Mouse (Mus musculus): Measurements from ENCODE around the gene Fbf1.
A peak's percentile ranks its signal among the peaks of the same experiment; 100 is the strongest.
"Not testable (repeated sequence)": the region's sequence is repeated elsewhere in the genome, so short reads cannot be mapped to it uniquely, and the experiment has no call there.

Gene Fbf1

GRCm38 (mm10) chr11:116132366-116133333 lies 35.3 kb downstream of the Fbf1 start:
- DNase-seq, result no peak

GRCm38 (mm10) chr11:116131349-116132170 lies 36.4 kb downstream of the Fbf1 start:
- DNase-seq, result no peak

GRCm38 (mm10) chr11:116130488-116131205 lies 37.3 kb downstream of the Fbf1 start, which contains the start of gene Trim65:
TSS of gene Trim65 (minus strand) at chr11:116131128.
- peak; percentile 86 for DNase-seq

- no peak for DNase-seq
Observed at GRCm38 (mm10) chr11:116129993-116130487, 37.9 kb downstream of the Fbf1 start.

- DNase-seq, result no peak
Observed at GRCm38 (mm10) chr11:116129091-116129790, 38.7 kb downstream of the Fbf1 start.

GRCm38 (mm10) chr11:116127986-116128385 lies 40.0 kb downstream of the Fbf1 start:
- no peak for DNase-seq

GRCm38 (mm10) chr11:116127156-116127980 lies 40.6 kb downstream of the Fbf1 start, which contains the start of gene Trim47:
TSS of gene Trim47 (minus strand) at chr11:116127210.
- peak; percentile 52 for DNase-seq

GRCm38 (mm10) chr11:116126261-116126660 lies 41.7 kb downstream of the Fbf1 start:
- no peak for DNase-seq

GRCm38 (mm10) chr11:116121731-116122245 lies 46.2 kb downstream of the Fbf1 start:
- not testable (repeated sequence) for DNase-seq

GRCm38 (mm10) chr11:116117819-116118218 lies 50.1 kb downstream of the Fbf1 start:
- DNase-seq, result no peak

GRCm38 (mm10) chr11:116117241-116117640 lies 50.7 kb downstream of the Fbf1 start:
- no peak for DNase-seq

- DNase-seq, result no peak
Observed at GRCm38 (mm10) chr11:116111611-116112203, 56.3 kb downstream of the Fbf1 start.

- no peak for DNase-seq
Observed at GRCm38 (mm10) chr11:116111067-116111466, 56.9 kb downstream of the Fbf1 start.

GRCm38 (mm10) chr11:116110540-116110939 lies 57.4 kb downstream of the Fbf1 start:
- DNase-seq, result no peak

GRCm38 (mm10) chr11:116110131-116110530 lies 57.8 kb downstream of the Fbf1 start:
- no peak for DNase-seq

GRCm38 (mm10) chr11:116109441-116110081 lies 58.4 kb downstream of the Fbf1 start:
- DNase-seq, result no peak

GRCm38 (mm10) chr11:116108464-116109137 lies 59.4 kb downstream of the Fbf1 start:
- no peak for DNase-seq

- no peak for DNase-seq
Observed at GRCm38 (mm10) chr11:116107777-116108285, 60.1 kb downstream of the Fbf1 start.

Measured in right cerebral cortex, postnatal 4 days (tissue).